In the genomic region with DNA sequence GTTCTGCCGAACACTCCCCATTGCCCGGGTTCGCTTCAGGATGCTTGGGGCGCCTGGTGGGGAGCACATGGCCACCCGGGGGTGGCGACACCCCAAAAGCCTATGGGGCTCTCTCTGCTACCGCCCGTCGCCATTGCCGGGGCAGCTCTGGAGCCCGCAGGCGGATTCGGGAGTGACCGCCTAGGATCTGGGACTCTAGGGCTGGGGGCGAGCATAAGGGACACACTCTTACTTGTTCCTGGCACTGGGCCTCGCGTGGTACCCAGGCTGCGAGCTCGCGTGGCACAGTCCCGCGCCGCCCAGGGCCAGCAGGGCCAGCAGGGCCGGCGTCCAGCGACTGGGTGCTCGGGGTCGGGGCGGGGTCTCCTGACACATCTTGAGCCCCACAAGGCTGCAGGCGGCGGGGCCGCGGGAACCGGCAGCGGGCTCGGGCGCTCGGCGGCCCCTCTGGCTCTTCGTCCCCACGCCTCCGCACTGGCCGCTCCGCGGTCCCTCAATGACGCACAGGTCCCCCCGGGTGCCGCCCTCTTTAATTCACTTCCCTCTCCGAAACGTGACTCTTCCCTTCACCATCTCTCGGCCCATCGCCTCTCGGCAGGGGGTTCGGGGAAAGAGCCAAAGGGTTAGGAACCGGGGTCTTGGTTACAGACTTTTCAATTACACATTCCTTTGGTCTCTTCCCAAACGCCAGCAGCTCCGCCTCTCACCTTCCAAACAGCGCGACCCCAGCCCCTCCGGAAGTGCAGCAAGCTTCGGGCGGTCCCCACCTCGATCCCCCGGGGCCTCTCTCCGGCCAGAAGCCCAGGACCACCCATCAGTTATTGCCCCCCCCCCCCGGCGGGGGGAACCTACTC, we compare ENCODE assay signal across 7 mouse cellular contexts. TPM values are rescaled to one million over a fixed set of nuclear protein-coding genes. Genes with fewer than 3 reads are reported as not detected.
A peak's percentile ranks its signal among the peaks of the same experiment; 100 is the strongest.
DNase-seq lines count a peak whose midpoint lies in the region; ATAC-seq and TF ChIP-seq lines count a peak whose summit lies in the region.

No protein-coding gene starts in this region.

- TF ChIP-seq CTCF in liver, embryonic 14.5 days (IDR thresholded peaks at IDR 0.05; ENCODE audit: low read depth) = no peak

- peaks cover 36% of the 10 kb centered on the region for H3K27me3 ChIP-seq in forebrain, embryonic 12.5 days
- H3K27me3 ChIP-seq in liver, embryonic 14.5 days (ENCODE audit: control insufficient read depth, insufficient read depth, low read length) = no peaks in the 10 kb centered on the region; the same call in 1 of the 2 replicates
- H3K27me3 ChIP-seq in myocyte (ENCODE audit: control insufficient read depth, insufficient read depth, insufficient read length) = no peaks in the 10 kb centered on the region

- peak overlapping the region; percentile 67 for H3K4me3 ChIP-seq in forebrain, embryonic 12.5 days (replicated peaks)
- peak overlapping the region; percentile 80 to 87 for H3K4me3 ChIP-seq in liver, embryonic 14.5 days (ENCODE audit: insufficient read depth in 1 of 2, low read depth in 2 of 2, low read length in 2 of 2)
- H3K4me3 ChIP-seq in myocyte = peak overlapping the region; percentile 19

- no peaks in the 10 kb centered on the region for H3K9me3 ChIP-seq in forebrain, embryonic 12.5 days
- H3K9me3 ChIP-seq in liver, embryonic 14.5 days (ENCODE audit: control insufficient read depth, low read length) = no peaks in the 10 kb centered on the region

- ATAC-seq in forebrain, embryonic 12.5 days (ENCODE audit: low FRiP score) = peak; percentile 63
- peak; percentile 71 for ATAC-seq in liver, embryonic 14.5 days (ENCODE audit: insufficient read depth)

- H3K4me2 ChIP-seq in forebrain, embryonic 12.5 days = peak overlapping the region; percentile 100
- peak overlapping the region; percentile 100 for H3K4me2 ChIP-seq in liver, embryonic 14.5 days (ENCODE audit: low read depth)
- peak overlapping the region; percentile 79 for H3K4me2 ChIP-seq in myocyte (ENCODE audit: low read depth)

- no peak for TF ChIP-seq EP300 in liver, embryonic 14.5 days (IDR thresholded peaks at IDR 0.05; ENCODE audit: low read depth)

- H3K36me3 ChIP-seq in forebrain, embryonic 12.5 days (replicated peaks) = no peaks in the 10 kb centered on the region
- no peaks in the 10 kb centered on the region; the same call in 1 of the 2 replicates for H3K36me3 ChIP-seq in liver, embryonic 14.5 days (replicated peaks; ENCODE audit: control insufficient read depth, insufficient read depth, low read depth)
- H3K36me3 ChIP-seq in myocyte (ENCODE audit: control insufficient read depth, insufficient read depth) = no peaks in the 10 kb centered on the region

- no peak overlapping the region for H3ac ChIP-seq in myocyte (ENCODE audit: control insufficient read depth, insufficient read length)

- WGBS in forebrain, embryonic 12.5 days = 1% methylated on average over 66 of the region's 67 CpGs
- WGBS in liver, embryonic 14.5 days (ENCODE audit: insufficient replicate concordance) = under 1% methylated on average over 67 of the region's 67 CpGs

- H3K4me1 ChIP-seq in forebrain, embryonic 12.5 days = peaks cover 27% of the 10 kb centered on the region
- peaks cover 10 to 17% of the 10 kb centered on the region in 2 experiments for H3K4me1 ChIP-seq in liver, embryonic 14.5 days (replicated peaks; ENCODE audit: control insufficient read depth in 2 of 2, insufficient read depth in 2 of 2, low read length in 1 of 2)

- no peak overlapping the region for H3K27ac ChIP-seq in forebrain, embryonic 12.5 days
- peak overlapping the region; percentile 59 for H3K27ac ChIP-seq in liver, embryonic 14.5 days

- TF ChIP-seq POLR2A in myocyte (IDR thresholded peaks at IDR 0.05; ENCODE audit: insufficient read length, low read depth) = no peak

- peak; percentile 24 for DNase-seq in ES-CJ7 (ENCODE audit: low read depth, low spot score)
- DNase-seq in T-cell, adult 2 months (ENCODE audit: low spot score) = peak; percentile 13
- DNase-seq in heart, postnatal 25 days (ENCODE audit: low spot score) = peak; percentile 47
- DNase-seq in liver, embryonic 14.5 days (ENCODE audit: low read depth in 3 of 3, low spot score in 3 of 3) = no peak
- peak; percentile 10 for DNase-seq in thymus, postnatal 25 days

- intact Hi-C loops in heart, postnatal 25 days (cut with DNase I) = loop anchor here (5.0 kb wide), 1 partner anchor 83 kb away; no protein-coding TSS in a partner anchor

- H3K79me2 ChIP-seq in myocyte (ENCODE audit: control insufficient read depth, insufficient read depth) = no peaks in the 10 kb centered on the region

- peak overlapping the region; percentile 68 for H3K9ac ChIP-seq in forebrain, embryonic 12.5 days
- H3K9ac ChIP-seq in liver, embryonic 14.5 days (replicated peaks) = peak overlapping the region; percentile 86

TF ChIP-seq in myocyte, 11 proteins besides CTCF, POLR2A, EP300 and RAD21:
- TF ChIP-seq SRF (IDR thresholded peaks at IDR 0.05; ENCODE audit: control insufficient read depth, insufficient read length, low read depth) (no peak), REST (IDR thresholded peaks at IDR 0.05; ENCODE audit: insufficient read depth, insufficient read length) (no peak), E2F4 (IDR thresholded peaks at IDR 0.05; ENCODE audit: insufficient read depth) (no peak), TCF3 (IDR thresholded peaks at IDR 0.05; ENCODE audit: insufficient read length, low read depth) (no peak), MYOG (IDR thresholded peaks at IDR 0.05; ENCODE audit: control insufficient read depth in 1 of 3, insufficient read depth in 1 of 3, insufficient read length in 2 of 3, low read depth in 2 of 3) (no peak), CEBPB (IDR thresholded peaks at IDR 0.05; ENCODE audit: insufficient read depth, poor library complexity, severe bottlenecking) (no peak), MAX (IDR thresholded peaks at IDR 0.05; ENCODE audit: low read depth) (no peak), USF1 (IDR thresholded peaks at IDR 0.05; ENCODE audit: low read depth) (no peak), POLR2AphosphoS2 (IDR thresholded peaks at IDR 0.05; ENCODE audit: insufficient read length, low read depth) (no peak), TCF12 (IDR thresholded peaks at IDR 0.05; ENCODE audit: insufficient read depth, poor library complexity, severe bottlenecking) (no peak), MYOD1 (IDR thresholded peaks at IDR 0.05; ENCODE audit: control insufficient read depth in 1 of 3, insufficient read length in 2 of 3, low read depth in 2 of 3) (no peak)

RNA-seq across cellular contexts. Expression of a gene that starts 1.1 kb away (rescaled TPM):
- polyA plus RNA-seq in forebrain, embryonic 12.5 days (2016; fragmentation: Nextera tagmentation; extraction: Ambion mirVana) = 5.5 and 6.1 TPM in 2 replicates
- 10 to 100 TPM; 64.3 to 73.1 TPM for total RNA-seq in heart, postnatal 25 days (2021)
- 13.2 and 17.3 TPM in 2 replicates for polyA plus RNA-seq in liver, embryonic 14.5 days (2012; rRNA removed)
- 24.1 and 27.5 TPM in 2 replicates for polyA plus RNA-seq in liver, embryonic 14.5 days (2014; fragmentation: Nextera tagmentation; extraction: Ambion mirVana)
- polyA plus RNA-seq in myocyte (2012; fragmentation: generic; extraction: Trizol) = 3.2 TPM

Comparison
In these comparisons a context has a peak if more than half of its experiments do, and no peak if none do; other contexts are left out.
1. DNase-seq: peak in ES-CJ7 (single experiment), T-cell, adult 2 months (single experiment), heart, postnatal 25 days (single experiment) and thymus, postnatal 25 days (single experiment); none in liver, embryonic 14.5 days (0 of 3).
2. H3K4me3 ChIP-seq: peak in every context shown above with its lines; median percentile 84 in liver, embryonic 14.5 days; 67 in forebrain, embryonic 12.5 days; 19 in myocyte.
3. Peak in every context shown above with its lines, with median percentiles within 50 percentile points of each other: H3K4me2 ChIP-seq.